Mouse (Mus musculus): Measurements from ENCODE around the gene Eif2ak1.

Eif2ak1 gene

GRCm38 (mm10) chr5:143897635-143898330 lies 80.2 kb downstream of the Eif2ak1 start, which contains the start of gene Ankrd61:
Ankrd61 (minus strand) TSS chr5:143897685.
- no peak for DNase-seq (ENCODE audit: low spot score in 2 of 2)

- DNase-seq (ENCODE audit: low spot score in 2 of 2): no peak
These were observed 84.5 kb downstream of the Eif2ak1 start for GRCm38 (mm10) chr5:143902111-143902510.

GRCm38 (mm10) chr5:143903813-143904212 lies 86.2 kb downstream of the Eif2ak1 start:
- DNase-seq (ENCODE audit: low spot score in 2 of 2): no peak

- no peak for DNase-seq (ENCODE audit: low spot score in 2 of 2)
These were observed 88.8 kb downstream of the Eif2ak1 start for GRCm38 (mm10) chr5:143906429-143906828.

GRCm38 (mm10) chr5:143908926-143909325 lies 91.3 kb downstream of the Eif2ak1 start:
- no peak for DNase-seq (ENCODE audit: low spot score in 2 of 2)

- peak; percentile 87 to 94 for DNase-seq (ENCODE audit: low spot score in 2 of 2)
These were observed 92.1 kb downstream of the Eif2ak1 start, which contains the start of the genes Aimp2 and Pms2 for GRCm38 (mm10) chr5:143909417-143910400. Aimp2 (minus strand) TSS chr5:143909847. Pms2 (plus strand) TSS chr5:143909964.

- DNase-seq (ENCODE audit: low spot score in 2 of 2): no peak
These were observed 98.6 kb downstream of the Eif2ak1 start for GRCm38 (mm10) chr5:143916221-143916620.

GRCm38 (mm10) chr5:143917418-143917817 lies 99.8 kb downstream of the Eif2ak1 start:
- DNase-seq (ENCODE audit: low spot score in 2 of 2): peak in 1 of 2 experiments; percentile 76

GRCm38 (mm10) chr5:143918120-143918519 lies 100.5 kb downstream of the Eif2ak1 start:
- DNase-seq (ENCODE audit: low spot score in 2 of 2): no peak

- DNase-seq (ENCODE audit: low spot score in 2 of 2): peak in 1 of 2 experiments; percentile 36
These were observed 107.3 kb downstream of the Eif2ak1 start for GRCm38 (mm10) chr5:143924781-143925452.

- DNase-seq (ENCODE audit: low spot score in 2 of 2): no peak
These were observed 110.3 kb downstream of the Eif2ak1 start, which contains the start of gene Gm42421 for GRCm38 (mm10) chr5:143927875-143928274. Gm42421 (plus strand) TSS chr5:143928175.

GRCm38 (mm10) chr5:143929291-143929690 lies 111.7 kb downstream of the Eif2ak1 start:
- no peak for DNase-seq (ENCODE audit: low spot score in 2 of 2)

- DNase-seq (ENCODE audit: low spot score in 2 of 2): no peak
These were observed 113.1 kb downstream of the Eif2ak1 start for GRCm38 (mm10) chr5:143930656-143931055.

GRCm38 (mm10) chr5:143931863-143932580 lies 114.4 kb downstream of the Eif2ak1 start:
- no peak for DNase-seq (ENCODE audit: low spot score in 2 of 2)

- no peak for DNase-seq (ENCODE audit: low spot score in 2 of 2)
These were observed 115.2 kb downstream of the Eif2ak1 start, which contains the start of gene Rsph10b for GRCm38 (mm10) chr5:143932831-143933230. Rsph10b (plus strand) TSS chr5:143933035.

GRCm38 (mm10) chr5:143933414-143933813 lies 115.8 kb downstream of the Eif2ak1 start:
- no peak for DNase-seq (ENCODE audit: low spot score in 2 of 2)

- DNase-seq (ENCODE audit: low spot score in 2 of 2): no peak
These were observed 116.3 kb downstream of the Eif2ak1 start for GRCm38 (mm10) chr5:143933875-143934274.

- DNase-seq (ENCODE audit: low spot score in 2 of 2): no peak
These were observed 118.6 kb downstream of the Eif2ak1 start for GRCm38 (mm10) chr5:143936156-143936555.

GRCm38 (mm10) chr5:143941588-143941987 lies 124.0 kb downstream of the Eif2ak1 start:
- DNase-seq (ENCODE audit: low spot score in 2 of 2): no peak

- DNase-seq (ENCODE audit: low spot score in 2 of 2): peak in 1 of 2 experiments; percentile 9
These were observed 125.9 kb downstream of the Eif2ak1 start for GRCm38 (mm10) chr5:143943231-143944125.

Data from spleen, postnatal 10 days (tissue).